Mouse (Mus musculus) kidney, adult 9 months (tissue): ENCODE measurements around the gene Slc25a19.

Experiments
- DNase-seq: peaks from one replicate; pipeline ENCODE4 v3.0.0; 2022

Gene Slc25a19

DNA sequence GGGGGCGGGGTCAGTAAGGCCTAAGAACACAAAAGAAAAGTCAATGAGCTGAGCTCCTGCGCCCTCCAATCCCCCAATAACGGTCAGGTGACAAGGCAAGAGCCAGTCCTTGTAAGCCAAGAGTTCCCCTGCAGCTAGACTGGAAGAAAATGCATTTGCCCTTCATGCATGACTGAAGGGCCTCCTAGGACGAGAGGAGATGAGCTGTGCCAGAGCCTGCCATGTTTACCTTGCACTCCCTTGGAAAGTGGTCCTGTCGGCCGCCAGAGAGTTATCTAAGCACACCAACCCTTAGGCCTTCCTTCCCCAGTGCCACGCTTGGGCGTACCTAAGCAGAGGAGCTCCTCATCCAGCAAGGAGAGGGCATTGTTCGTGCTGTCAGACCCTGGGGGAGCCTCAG lies 40.1 kb downstream of the Slc25a19 start:
- DNase-seq, result peak; percentile 18

DNA sequence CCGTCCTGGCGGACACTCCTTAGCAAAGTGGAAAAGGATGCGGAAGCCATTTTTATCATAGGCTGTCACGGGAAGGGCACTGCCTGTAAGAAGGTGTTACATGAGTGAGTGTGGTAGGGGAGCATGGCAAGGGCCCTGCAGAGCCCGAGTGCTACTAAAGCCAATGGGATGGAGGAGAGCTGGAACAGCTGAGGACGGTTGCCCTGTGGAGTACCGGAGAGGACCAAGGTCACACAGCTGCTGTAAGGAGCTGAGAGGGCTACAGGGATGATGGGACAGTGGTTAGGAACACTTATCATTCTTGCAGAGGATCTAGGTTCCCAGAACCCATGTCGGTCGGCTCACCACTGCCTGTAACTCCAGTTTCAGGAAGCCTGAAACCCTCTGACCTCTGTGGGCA lies 41.7 kb downstream of the Slc25a19 start:
- DNase-seq, result no peak

DNA sequence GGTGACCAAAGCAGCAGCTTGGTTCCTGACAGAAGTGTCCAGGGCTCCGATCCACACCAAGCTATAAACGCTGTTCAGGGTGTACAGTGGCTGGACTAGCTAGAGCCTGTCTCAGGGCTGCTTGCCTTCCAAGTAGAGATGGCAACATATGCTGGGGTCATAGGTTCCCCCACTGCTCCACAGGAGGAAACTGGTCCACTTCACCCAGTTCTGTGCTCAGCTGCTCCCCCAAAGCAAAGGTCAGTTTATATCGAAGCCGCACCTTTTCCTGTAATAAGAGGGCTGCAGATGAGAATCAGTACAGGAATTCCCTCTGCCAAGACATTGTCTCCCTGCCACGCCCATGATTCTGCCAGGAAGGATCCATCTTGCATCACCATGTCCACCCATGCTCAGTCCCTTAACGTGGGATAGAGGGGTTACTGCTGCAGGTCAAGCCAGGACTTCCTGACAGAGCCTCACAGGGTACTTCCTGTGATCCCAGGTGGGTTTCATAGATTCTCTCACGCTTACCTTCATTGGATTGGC lies 42.5 kb downstream of the Slc25a19 start:
- no peak for DNase-seq

DNA sequence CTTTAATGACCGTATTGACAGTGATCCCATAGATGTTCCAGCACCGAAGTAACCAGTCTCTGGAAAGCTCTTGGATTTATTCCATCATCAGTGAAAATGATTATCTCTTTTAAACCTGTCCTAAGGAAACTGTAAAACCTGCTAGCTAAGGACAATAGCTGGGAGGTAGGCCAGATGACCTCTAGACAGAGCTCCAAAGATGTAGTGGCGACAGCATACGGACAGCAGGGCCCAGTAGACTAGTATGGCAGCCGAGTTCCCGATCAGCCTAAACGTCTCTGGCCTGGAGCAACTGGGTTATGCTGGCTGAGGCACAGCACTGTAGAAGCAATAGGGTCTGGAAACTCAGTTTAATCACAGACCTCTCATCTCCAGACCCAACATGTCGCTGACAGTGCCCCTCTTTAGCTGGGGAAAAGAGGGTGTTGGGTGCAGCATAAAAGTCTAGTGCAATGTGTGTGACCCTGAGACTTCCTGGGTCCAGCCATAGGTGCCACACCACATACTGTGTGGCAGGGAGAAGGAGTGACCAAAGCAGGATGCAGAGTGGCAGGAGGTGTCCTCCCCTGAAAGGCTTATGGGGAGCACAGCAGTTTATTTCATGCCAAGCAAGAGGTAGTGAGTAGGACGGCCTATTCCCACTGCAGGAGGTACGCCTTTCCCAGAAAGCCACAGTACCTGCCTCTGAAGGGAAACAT lies 43.6 kb downstream of the Slc25a19 start:
- no peak for DNase-seq

DNA sequence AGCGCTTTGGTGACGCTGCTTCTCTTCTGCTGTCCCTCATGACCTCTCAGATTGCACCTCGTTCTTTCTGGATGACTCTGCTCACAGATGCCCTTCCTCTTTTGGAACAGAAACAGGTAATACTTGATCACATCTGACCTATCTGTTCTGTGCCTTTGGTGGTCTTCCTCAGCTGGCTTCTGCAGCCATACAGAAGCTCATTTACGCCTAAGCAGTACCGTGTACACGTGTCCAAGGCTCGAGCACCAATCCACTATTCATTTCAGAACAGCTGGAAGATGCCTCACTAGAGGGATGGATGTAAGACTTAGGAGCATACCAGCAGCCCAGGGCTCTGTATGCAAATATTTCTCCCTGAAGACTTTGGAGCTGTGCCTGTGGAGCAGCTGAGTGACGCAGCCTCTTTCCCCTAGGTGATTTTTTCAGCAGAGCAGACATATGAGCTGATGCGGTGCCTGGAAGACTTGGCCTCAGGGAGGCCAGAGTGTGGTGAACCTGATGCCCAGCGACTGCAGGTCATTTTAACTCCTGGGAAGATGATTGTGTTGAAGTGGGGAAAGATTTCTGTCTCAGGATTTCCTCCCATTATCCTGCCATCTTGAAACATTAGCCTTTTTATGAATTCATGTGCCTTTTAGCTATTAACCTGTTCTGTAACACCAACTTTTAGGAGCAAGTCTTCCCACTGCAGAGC lies 45.0 kb downstream of the Slc25a19 start:
- DNase-seq, result no peak

DNA sequence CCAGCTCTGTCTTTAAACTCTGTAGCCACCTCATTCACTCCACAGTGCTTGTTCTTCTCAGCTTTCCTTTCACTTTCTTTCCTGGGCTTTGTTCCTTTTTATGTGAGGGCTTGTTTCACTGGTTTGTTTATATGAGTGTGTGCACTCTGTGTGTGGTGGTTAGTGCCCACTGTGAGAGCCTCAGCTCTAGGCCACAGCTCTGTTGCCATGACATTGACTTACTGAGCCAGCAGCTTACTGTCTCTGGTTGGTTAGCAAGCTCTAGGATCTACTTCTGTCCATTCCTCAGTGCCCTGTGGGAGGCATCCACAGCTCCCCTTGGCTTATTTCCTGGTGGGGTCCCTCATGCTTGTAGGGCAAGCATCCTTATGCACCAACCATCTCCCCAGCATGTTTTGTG lies 49.0 kb downstream of the Slc25a19 start:
- DNase-seq, result no peak

DNA sequence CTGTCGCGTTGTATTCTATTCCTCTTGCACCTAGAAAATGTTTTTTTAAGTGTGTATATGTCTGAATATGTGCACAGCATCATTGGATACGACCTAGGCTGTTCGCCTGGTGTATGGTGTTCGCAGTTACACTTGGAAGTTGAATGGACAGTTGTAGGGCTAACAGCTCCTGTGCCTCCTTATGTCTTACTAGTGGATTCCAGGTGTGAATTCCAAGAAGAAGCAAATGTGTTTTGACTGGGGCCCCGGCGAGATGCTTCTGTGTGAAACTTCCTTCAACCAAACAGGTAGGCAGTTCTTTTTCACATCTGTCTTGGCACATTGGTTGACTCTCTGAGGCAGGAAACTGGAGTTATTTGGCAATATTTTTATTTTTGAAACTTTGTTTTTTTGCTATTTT lies 63.1 kb downstream of the Slc25a19 start:
- DNase-seq, result no peak
